ENCODE assay signal across 15 mouse cellular contexts in genomic region chr9:55055386-55055930, GRCm38 (mm10). TPM values are rescaled to one million over a fixed set of nuclear protein-coding genes. Genes with fewer than 3 reads are reported as not detected.
"Had no signal": no experiment of that assay in that cellular context is flagged by ENCODE, and none has a peak within 500 bp of the region (broad histone marks: within the 10 kb centered on the region; RNA-seq: fewer than 3 reads in every experiment).

No protein-coding gene starts in this region.

- H3K9me3 ChIP-seq: kidney, embryonic 15.5 days had no signal

- H3K4me3 ChIP-seq: kidney, embryonic 15.5 days had no signal

- H3K4me1 ChIP-seq: kidney, embryonic 15.5 days had no signal

- H3K4me2 ChIP-seq: kidney, embryonic 15.5 days; midbrain, embryonic 11.5 days had no signal

- H3K27me3 ChIP-seq: kidney, embryonic 15.5 days had no signal

- DNase-seq: kidney, postnatal 10 days; lung, adult 2 months; lung, postnatal 14 days; lung, postnatal 4 days; midbrain, embryonic 14.5 days; thymus, adult 2 months; thymus, postnatal 14 days; thymus, postnatal 4 days had no signal

- H3K9ac ChIP-seq: kidney, embryonic 15.5 days; liver, embryonic 14.5 days had no signal

- H3K36me3 ChIP-seq: kidney, embryonic 15.5 days had no signal

- H3K27ac ChIP-seq: kidney, embryonic 15.5 days; liver, embryonic 14.5 days had no signal

- ATAC-seq: intestine, embryonic 16.5 days had no signal

RNA-seq across cellular contexts. Expression of gene Chrnb4, which starts 6.9 kb away (rescaled TPM):
- total RNA-seq: megakaryocyte-erythroid progenitor cell, adult 5-6 weeks had no signal
- polyA plus RNA-seq: liver, embryonic 14.5 days had no signal

RNA-seq across cellular contexts. Expression of gene Chrna3, which starts 29.1 kb away (rescaled TPM):
- total RNA-seq: megakaryocyte progenitor cell, adult 5-6 weeks; megakaryocyte-erythroid progenitor cell, adult 5-6 weeks had no signal
- polyA plus RNA-seq: liver, embryonic 14.5 days; spleen, adult 2 months had no signal
